Mouse (Mus musculus) embryonic facial prominence, embryonic 15.5 days (tissue): Measurements from ENCODE around the gene Crhr2. TPM values are rescaled to one million over a fixed set of nuclear protein-coding genes. Genes with fewer than 3 reads are reported as not detected.

Experiments
- ATAC-seq: fragments of 200-750 bp; cut with Nextera tagmentation; 2 replicates; pipeline ENCODE4 v1.8.0; 2017; ENCODE audit warnings: low read depth, moderate TSS enrichment; ENCODE audit not compliant: insufficient number of reproducible peaks, low FRiP score, low TSS enrichment
- H3K27ac ChIP-seq: fragments of 300-500 bp; sonication (generic); replicated peaks from 2 replicates; pipeline ENCODE4 v1.5.1; 2015; ENCODE audit warnings: mild to moderate bottlenecking, inconsistent platforms
- H3K27me3 ChIP-seq: fragments of 300-500 bp; sonication (generic); 2 replicates; pipeline ENCODE4 v1.6.1; 2015; ENCODE audit warnings: inconsistent platforms
- H3K36me3 ChIP-seq: fragments of 300-500 bp; sonication (generic); 2 replicates; pipeline ENCODE4 v1.6.1; 2015; ENCODE audit warnings: mild to moderate bottlenecking, inconsistent platforms
- H3K4me1 ChIP-seq: fragments of 300-500 bp; sonication (generic); 2 replicates; pipeline ENCODE4 v1.6.1; 2015; ENCODE audit warnings: inconsistent platforms
- H3K4me2 ChIP-seq: fragments of 300-500 bp; sonication (generic); replicated peaks from 2 replicates; pipeline ENCODE4 v1.6.1; 2015; ENCODE audit warnings: mild to moderate bottlenecking, inconsistent platforms
- H3K4me3 ChIP-seq: fragments of 300-500 bp; sonication (generic); replicated peaks from 2 replicates; pipeline ENCODE4 v1.5.1; 2015; ENCODE audit warnings: mild to moderate bottlenecking, inconsistent platforms
- H3K9ac ChIP-seq: fragments of 300-500 bp; sonication (generic); 2 replicates; pipeline ENCODE4 v1.6.1; 2015; ENCODE audit warnings: inconsistent platforms
- H3K9me3 ChIP-seq: fragments of 300-500 bp; sonication (generic); replicated peaks from 2 replicates; pipeline ENCODE4 v1.6.1; 2016; ENCODE audit warnings: inconsistent platforms
- WGBS: fragments of 180-500 bp; shearing (Covaris S2); methylation state at CpG from one replicate; pipeline ENCODE4 v1.1.7; 2015; 5-methylcytosine and 5-hydroxymethylcytosine counted together
- polyA plus RNA-seq: library from polyadenylated mRNA; unstranded; fragments of >200 nt; fragmentation: Nextera tagmentation; extraction: Ambion mirVana; gene quantifications from 2 replicates; pipeline ENCODE4 v1.2.1, GENCODE M21; 2015

Gene Crhr2
- polyA plus RNA-seq, 1 experiment from 2014 or later: 0.40 TPM

DNA sequence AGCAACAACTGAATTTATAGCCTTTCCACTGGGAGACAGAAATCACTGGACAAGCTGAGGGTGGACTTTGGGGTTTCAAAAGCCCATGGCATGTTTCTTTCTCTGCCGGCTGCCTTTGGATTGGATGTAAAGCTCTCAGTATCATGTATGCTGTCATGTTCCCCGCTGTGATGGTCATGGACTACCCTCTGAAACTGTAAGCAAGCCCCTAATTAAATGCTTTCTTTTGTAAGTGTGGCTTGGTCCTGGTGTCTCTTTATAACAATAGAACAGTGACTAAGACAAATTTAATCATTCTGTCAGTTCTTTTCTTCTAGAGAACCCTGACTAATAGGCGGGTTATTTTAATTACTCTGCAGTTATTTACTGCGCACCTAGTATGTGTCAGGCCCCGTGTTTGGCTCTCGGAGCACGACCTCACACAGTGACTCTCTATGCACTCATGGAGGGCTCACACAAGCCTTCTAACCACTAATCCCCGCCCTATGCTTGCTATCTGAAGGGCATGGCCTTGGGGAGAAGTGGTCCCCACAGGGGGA is 30.3 kb upstream of the Crhr2 start:
- no peak overlapping the region for H3K4me2 ChIP-seq
- ATAC-seq: no peak
- no peak overlapping the region for H3K4me3 ChIP-seq
- no peaks in the 10 kb centered on the region for H3K36me3 ChIP-seq
- no peak overlapping the region for H3K9ac ChIP-seq
- H3K9me3 ChIP-seq: no peaks in the 10 kb centered on the region
- no peak overlapping the region for H3K27ac ChIP-seq
- no peaks in the 10 kb centered on the region for H3K4me1 ChIP-seq
- H3K27me3 ChIP-seq: no peaks in the 10 kb centered on the region
- WGBS: 75% methylated on average over 8 of the region's 8 CpGs

DNA sequence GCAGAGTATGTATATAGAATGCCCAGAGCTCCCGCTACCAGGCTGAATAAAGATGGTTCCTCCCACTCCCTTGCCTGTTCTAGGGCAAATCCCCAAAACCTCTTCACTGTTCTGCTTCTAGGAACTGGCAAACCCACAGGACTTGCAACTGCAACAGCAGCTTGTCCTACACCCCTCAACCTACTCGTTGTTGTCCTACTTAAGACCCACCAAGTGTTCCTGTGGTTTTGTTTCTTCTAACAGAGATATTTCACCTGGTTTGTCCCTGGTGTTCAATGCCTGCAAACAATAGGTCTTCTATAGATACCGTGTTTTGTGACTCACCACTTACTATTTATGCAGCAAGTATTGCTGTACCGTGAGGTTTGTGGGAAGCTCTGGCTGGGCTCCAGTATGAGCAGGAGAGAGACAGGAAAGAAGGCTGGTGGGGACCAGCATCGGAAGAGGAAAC is 28.5 kb upstream of the Crhr2 start:
- Histone ChIP-seq H3K9me3 (no peaks in the 10 kb centered on the region), H3K4me3 (no peak overlapping the region), H3K9ac (no peak overlapping the region), H3K4me2 (no peak overlapping the region), H3K4me1 (no peaks in the 10 kb centered on the region), H3K36me3 (no peaks in the 10 kb centered on the region), H3K27me3 (no peaks in the 10 kb centered on the region), H3K27ac (no peak overlapping the region)
- 71% methylated on average over 5 of the region's 5 CpGs for WGBS
- ATAC-seq: no peak

GRCm38 (mm10) chr6:55159256-55159655 is 26.4 kb upstream of the Crhr2 start:
- ATAC-seq: no peak
- no peak overlapping the region for H3K9ac ChIP-seq
- no peak overlapping the region for H3K27ac ChIP-seq
- no peak overlapping the region for H3K4me2 ChIP-seq
- H3K9me3 ChIP-seq: no peaks in the 10 kb centered on the region
- no peak overlapping the region for H3K4me3 ChIP-seq
- no peaks in the 10 kb centered on the region for H3K4me1 ChIP-seq
- WGBS: 70% methylated on average over 1 of the region's 1 CpGs
- no peaks in the 10 kb centered on the region for H3K27me3 ChIP-seq
- H3K36me3 ChIP-seq: no peaks in the 10 kb centered on the region

DNA sequence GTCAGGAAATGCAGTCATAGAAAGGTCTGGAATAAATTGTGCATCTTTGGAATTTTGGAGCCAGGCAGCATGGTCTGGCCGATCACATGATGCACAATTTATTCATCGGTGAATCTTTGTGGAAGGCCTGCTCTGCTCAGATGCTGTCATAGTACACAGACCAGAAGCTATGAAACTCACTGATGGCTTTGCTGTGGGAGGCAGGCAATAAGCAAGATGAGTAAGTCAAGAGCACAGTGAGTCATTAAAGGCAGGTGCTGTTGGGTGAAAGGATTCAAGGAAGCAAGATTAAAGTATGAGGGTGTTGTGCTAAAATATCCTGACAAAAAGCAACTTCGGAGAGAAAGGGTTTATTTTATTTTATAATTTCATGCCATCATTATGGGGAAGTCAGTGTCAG is 19.4 kb upstream of the Crhr2 start:
- H3K36me3 ChIP-seq: no peaks in the 10 kb centered on the region
- 90% methylated on average over 3 of the region's 3 CpGs for WGBS
- no peak for ATAC-seq

DNA sequence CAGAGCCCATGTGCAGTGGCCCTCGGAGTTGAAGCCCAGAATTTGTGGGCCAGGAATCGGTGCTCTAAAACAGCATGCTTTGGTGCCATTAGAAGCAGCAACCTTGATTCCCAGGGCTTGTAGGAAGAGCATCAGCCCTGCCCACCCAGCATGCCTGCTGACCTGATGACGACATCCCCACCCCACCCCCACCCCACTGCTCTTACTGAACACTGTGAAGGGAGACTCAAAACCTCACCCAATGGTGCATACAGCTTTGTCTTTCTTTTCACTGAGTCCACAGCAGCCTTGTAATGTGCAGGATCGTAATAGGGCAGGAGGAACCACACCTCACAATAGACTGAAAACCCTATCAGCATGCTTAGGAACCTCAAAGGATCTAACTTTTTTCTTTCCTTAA is 13.3 kb upstream of the Crhr2 start:
- no peak for ATAC-seq
- no peaks in the 10 kb centered on the region for H3K4me1 ChIP-seq
- no peak overlapping the region for H3K27ac ChIP-seq
- no peak overlapping the region for H3K4me2 ChIP-seq
- H3K36me3 ChIP-seq: no peaks in the 10 kb centered on the region
- WGBS: 49% methylated on average over 4 of the region's 4 CpGs
- H3K27me3 ChIP-seq: no peaks in the 10 kb centered on the region
- H3K9ac ChIP-seq: no peak overlapping the region
- H3K9me3 ChIP-seq: no peaks in the 10 kb centered on the region
- H3K4me3 ChIP-seq: no peak overlapping the region

More for the DNA sequence above, 19.4 kb upstream of the Crhr2 start:
- Histone ChIP-seq H3K4me3 (no peak overlapping the region), H3K4me1 (no peaks in the 10 kb centered on the region), H3K9me3 (no peaks in the 10 kb centered on the region), H3K9ac (no peak overlapping the region), H3K4me2 (no peak overlapping the region), H3K27ac (no peak overlapping the region), H3K27me3 (no peaks in the 10 kb centered on the region)

DNA sequence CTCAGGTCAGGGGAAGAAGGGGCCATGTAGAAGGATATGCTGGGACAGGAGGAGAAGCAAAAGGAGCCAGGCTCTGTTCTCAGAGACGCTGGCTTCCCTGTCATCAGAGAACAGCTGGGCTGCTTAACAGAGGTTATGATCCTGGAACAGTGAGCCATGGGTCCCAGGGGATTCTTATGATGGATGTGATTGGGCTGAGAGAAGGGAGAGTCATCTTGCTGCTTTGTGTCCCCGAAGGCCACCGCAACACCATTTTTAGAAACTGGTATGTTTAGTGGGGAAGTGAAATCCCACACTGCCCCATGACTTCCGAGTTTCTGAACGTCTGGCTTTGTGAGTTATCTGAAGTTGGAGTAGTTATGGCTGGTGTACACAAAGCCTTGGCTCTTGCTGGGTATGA is 12.5 kb upstream of the Crhr2 start:
- Histone ChIP-seq H3K4me2 (no peak overlapping the region), H3K4me3 (no peak overlapping the region), H3K9ac (no peak overlapping the region), H3K9me3 (no peaks in the 10 kb centered on the region), H3K27ac (no peak overlapping the region), H3K4me1 (no peaks in the 10 kb centered on the region), H3K27me3 (no peaks in the 10 kb centered on the region), H3K36me3 (no peaks in the 10 kb centered on the region)
- 71% methylated on average over 5 of the region's 5 CpGs for WGBS
- ATAC-seq: no peak

GRCm38 (mm10) chr6:55138343-55138742 is 5.5 kb upstream of the Crhr2 start:
- H3K4me1 ChIP-seq: no peaks in the 10 kb centered on the region
- no peaks in the 10 kb centered on the region for H3K9me3 ChIP-seq
- H3K9ac ChIP-seq: no peak overlapping the region
- H3K36me3 ChIP-seq: no peaks in the 10 kb centered on the region
- no peaks in the 10 kb centered on the region for H3K27me3 ChIP-seq
- H3K27ac ChIP-seq: no peak overlapping the region
- no peak overlapping the region for H3K4me3 ChIP-seq
- no peak overlapping the region for H3K4me2 ChIP-seq
- ATAC-seq: no peak

- no peaks in the 10 kb centered on the region for H3K9me3 ChIP-seq
- H3K27ac ChIP-seq: no peak overlapping the region
- no peaks in the 10 kb centered on the region for H3K4me1 ChIP-seq
- no peaks in the 10 kb centered on the region for H3K36me3 ChIP-seq
- WGBS: 44% methylated on average over 1 of the region's 1 CpGs
- no peak overlapping the region for H3K4me3 ChIP-seq
- no peak overlapping the region for H3K9ac ChIP-seq
- no peak overlapping the region for H3K4me2 ChIP-seq
- H3K27me3 ChIP-seq: no peaks in the 10 kb centered on the region
- no peak for ATAC-seq
These were observed 609 bp upstream of the Crhr2 start for GRCm38 (mm10) chr6:55133425-55133824.

- H3K9ac ChIP-seq: no peak overlapping the region
- H3K27me3 ChIP-seq: no peaks in the 10 kb centered on the region
- no peaks in the 10 kb centered on the region for H3K4me1 ChIP-seq
- H3K36me3 ChIP-seq: no peaks in the 10 kb centered on the region
- no peak overlapping the region for H3K4me3 ChIP-seq
- no peaks in the 10 kb centered on the region for H3K9me3 ChIP-seq
- no peak overlapping the region for H3K4me2 ChIP-seq
- ATAC-seq: no peak
- 72% methylated on average over 4 of the region's 4 CpGs for WGBS
- no peak overlapping the region for H3K27ac ChIP-seq
These were observed 1.5 kb downstream of the Crhr2 start for GRCm38 (mm10) chr6:55131301-55131700.

- no peaks in the 10 kb centered on the region for H3K4me1 ChIP-seq
- ATAC-seq: no peak
- no peak overlapping the region for H3K9ac ChIP-seq
- H3K9me3 ChIP-seq: no peaks in the 10 kb centered on the region
- H3K27ac ChIP-seq: no peak overlapping the region
- H3K36me3 ChIP-seq: no peaks in the 10 kb centered on the region
- no peak overlapping the region for H3K4me3 ChIP-seq
- H3K27me3 ChIP-seq: no peaks in the 10 kb centered on the region
- 37% methylated on average over 6 of the region's 6 CpGs for WGBS
- H3K4me2 ChIP-seq: no peak overlapping the region
These were observed 2.2 kb downstream of the Crhr2 start for GRCm38 (mm10) chr6:55130631-55131030.

GRCm38 (mm10) chr6:55128391-55128790 is 4.4 kb downstream of the Crhr2 start:
- Histone ChIP-seq H3K9ac (no peak overlapping the region), H3K4me2 (no peak overlapping the region), H3K27ac (no peak overlapping the region), H3K36me3 (no peaks in the 10 kb centered on the region), H3K4me3 (no peak overlapping the region), H3K9me3 (no peaks in the 10 kb centered on the region), H3K27me3 (no peaks in the 10 kb centered on the region), H3K4me1 (no peaks in the 10 kb centered on the region)
- ATAC-seq: no peak

DNA sequence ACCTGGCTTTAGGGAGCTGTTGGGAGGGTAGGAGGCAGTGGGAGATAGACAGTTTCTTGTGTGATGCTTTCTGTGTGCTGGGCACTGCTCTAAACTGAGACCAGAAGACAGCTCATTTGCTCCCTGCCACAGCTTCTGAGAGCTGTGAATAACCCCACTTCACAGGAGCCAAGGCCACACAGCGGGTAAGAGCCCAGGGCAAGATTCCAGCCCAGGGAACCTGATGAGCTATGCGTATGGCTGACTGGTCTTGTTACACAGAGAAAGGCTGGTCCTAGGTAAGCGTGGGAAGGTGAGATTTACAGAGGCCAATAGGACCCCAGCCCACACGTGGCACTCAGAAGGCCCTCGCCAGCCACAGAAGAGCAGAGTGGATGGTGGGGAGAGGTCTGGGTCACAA is 6.2 kb downstream of the Crhr2 start:
- Histone ChIP-seq H3K27ac (no peak overlapping the region), H3K36me3 (no peaks in the 10 kb centered on the region), H3K9me3 (no peaks in the 10 kb centered on the region), H3K9ac (no peak overlapping the region), H3K27me3 (no peaks in the 10 kb centered on the region), H3K4me3 (no peak overlapping the region), H3K4me1 (no peaks in the 10 kb centered on the region), H3K4me2 (no peak overlapping the region)
- ATAC-seq: no peak
- 66% methylated on average over 5 of the region's 5 CpGs for WGBS
